Mouse (Mus musculus): ENCODE data around the gene Tecta.

- TF ChIP-seq CTCF (IDR thresholded peaks at IDR 0.05; ENCODE audit: low read depth, low read length), result no peak
- no peak for TF ChIP-seq EP300 (IDR thresholded peaks at IDR 0.05; ENCODE audit: insufficient read depth, low read depth, low read length)
Observed at GRCm38 (mm10) chr9:42331341-42331740, 68.4 kb downstream of the Tecta start.
